Mouse (Mus musculus): Measurements from ENCODE around the gene Gja3. TPM values are rescaled to one million over a fixed set of nuclear protein-coding genes. Genes with fewer than 3 reads are reported as not detected.

Gene Gja3
- 0.05 and 0.09 TPM in 2 replicates for total RNA-seq (2014; rRNA removed)
- polyA plus RNA-seq (2015; fragmentation: Nextera tagmentation; extraction: Ambion mirVana): 0.31 and 0.62 TPM in 2 replicates

DNA sequence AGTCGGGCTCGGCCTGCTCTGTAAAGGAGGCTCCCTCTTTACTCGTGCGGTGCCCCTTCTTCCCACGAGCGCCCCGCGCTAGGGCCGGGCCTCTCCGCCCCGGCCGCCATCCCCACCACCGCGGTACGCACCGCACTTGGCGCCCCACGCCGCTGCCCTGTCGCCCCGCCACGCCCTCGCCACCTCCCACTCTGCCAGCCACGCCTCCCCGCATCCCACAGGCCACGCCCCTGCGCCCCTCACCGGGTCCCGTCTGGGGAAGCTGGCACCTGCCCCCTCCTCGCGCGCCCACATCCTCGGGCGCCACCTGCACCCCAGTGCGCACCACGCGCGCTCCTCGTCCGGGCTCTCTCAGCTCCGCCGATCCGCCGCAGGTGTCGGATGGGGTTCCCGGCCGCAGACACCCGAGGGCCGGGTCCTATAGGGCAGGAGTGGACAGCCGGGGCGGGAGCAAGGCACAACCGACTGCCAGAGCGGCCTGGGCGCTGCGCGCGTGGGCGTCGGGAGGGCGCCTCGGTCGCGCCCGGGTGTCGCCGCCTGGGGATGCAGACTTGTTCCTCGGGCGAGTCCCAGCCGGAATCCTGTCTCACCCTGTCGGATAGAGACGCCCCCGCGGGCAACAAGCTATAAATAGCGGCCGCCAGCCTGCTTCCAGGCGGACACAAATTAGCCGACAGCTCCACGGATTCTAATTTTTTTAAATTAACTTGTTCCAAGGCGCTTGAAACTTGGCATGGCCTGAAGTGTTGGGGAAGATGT is at the start of gene Gja3:
Gja3 (minus strand) TSS at position 538 of the 759 bp plus-strand sequence.
- H3K4me3 ChIP-seq (ENCODE audit: low read depth, low read length): peak within 1 kb of the TSS; percentile 52
- H3K27ac ChIP-seq (ENCODE audit: low read depth, low read length): no peak within 1 kb of the TSS
- no peak for DNase-seq (ENCODE audit: low spot score)
- peaks cover 38% of the 10 kb centered on the region for H3K27me3 ChIP-seq (ENCODE audit: insufficient read depth, low read length)
- H3K4me2 ChIP-seq (ENCODE audit: low read depth, low read length, poor library complexity, severe bottlenecking): peak within 1 kb of the TSS; percentile 92
- H3K36me3 ChIP-seq (ENCODE audit: insufficient read depth, low read length): no peaks in the 10 kb centered on the region
- no peaks in the 10 kb centered on the region for H3K9me3 ChIP-seq (ENCODE audit: low read length)
- WGBS: 2% methylated on average over 63 of the region's 79 CpGs
- TF ChIP-seq CTCF (IDR thresholded peaks at IDR 0.05): no peak
- H3K4me1 ChIP-seq (ENCODE audit: insufficient read depth, low read length): no peaks in the 10 kb centered on the region
- ATAC-seq (ENCODE audit: low FRiP score): peak; percentile 34; the same call in 1 of the 2 replicates
- peak within 1 kb of the TSS; percentile 8; the same call in 1 of the 2 replicates for H3K9ac ChIP-seq (replicated peaks; ENCODE audit: low read length, poor library complexity, severe bottlenecking)

DNA sequence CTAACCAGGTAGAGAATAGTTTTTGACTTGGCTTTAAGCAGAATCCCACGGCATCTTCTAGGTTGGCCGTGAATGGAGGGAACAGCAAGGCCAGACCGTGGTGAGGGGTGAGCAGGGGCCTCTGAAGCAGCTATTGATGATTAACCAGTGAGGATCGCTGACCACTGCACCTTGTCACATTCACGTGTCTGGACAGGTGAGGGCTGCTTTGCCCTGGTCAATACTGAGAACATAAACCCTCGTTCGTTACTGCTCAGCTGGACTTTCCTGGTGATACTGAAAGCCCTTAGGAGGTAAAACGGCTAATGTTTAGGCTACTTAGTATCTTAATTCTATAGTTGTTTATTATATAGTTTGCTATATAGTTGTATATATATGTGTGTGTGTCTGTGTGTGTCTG is 49.2 kb upstream of the Gja3 start:
- Histone ChIP-seq H3K4me2 (ENCODE audit: low read depth, low read length, poor library complexity, severe bottlenecking) (no peak overlapping the region), H3K36me3 (ENCODE audit: insufficient read depth, low read length) (no peaks in the 10 kb centered on the region), H3K4me1 (ENCODE audit: insufficient read depth, low read length) (no peaks in the 10 kb centered on the region), H3K4me3 (ENCODE audit: low read depth, low read length) (no peak overlapping the region), H3K9ac (replicated peaks; ENCODE audit: low read length, poor library complexity, severe bottlenecking) (no peak overlapping the region), H3K9me3 (ENCODE audit: low read length) (no peaks in the 10 kb centered on the region), H3K27me3 (ENCODE audit: insufficient read depth, low read length) (peaks cover 49% of the 10 kb centered on the region), H3K27ac (ENCODE audit: low read depth, low read length) (no peak overlapping the region)
- no peak for TF ChIP-seq CTCF (IDR thresholded peaks at IDR 0.05)
- ATAC-seq (ENCODE audit: low FRiP score): no peak
- DNase-seq (ENCODE audit: low spot score): no peak
- 80% methylated on average over 8 of the region's 8 CpGs for WGBS

- no peak overlapping the region for H3K4me3 ChIP-seq (ENCODE audit: low read depth, low read length)
- no peak overlapping the region for H3K9ac ChIP-seq (replicated peaks; ENCODE audit: low read length, poor library complexity, severe bottlenecking)
- no peak for TF ChIP-seq CTCF (IDR thresholded peaks at IDR 0.05)
- ATAC-seq (ENCODE audit: low FRiP score): no peak
- H3K27ac ChIP-seq (ENCODE audit: low read depth, low read length): no peak overlapping the region
- 41% methylated on average over 11 of the region's 11 CpGs for WGBS
- H3K4me1 ChIP-seq (ENCODE audit: insufficient read depth, low read length): no peaks in the 10 kb centered on the region
- no peaks in the 10 kb centered on the region for H3K36me3 ChIP-seq (ENCODE audit: insufficient read depth, low read length)
- H3K27me3 ChIP-seq (ENCODE audit: insufficient read depth, low read length): peaks cover 49% of the 10 kb centered on the region
- no peak for DNase-seq (ENCODE audit: low spot score)
- H3K4me2 ChIP-seq (ENCODE audit: low read depth, low read length, poor library complexity, severe bottlenecking): no peak overlapping the region
- no peaks in the 10 kb centered on the region for H3K9me3 ChIP-seq (ENCODE audit: low read length)
Measured at GRCm38 (mm10) chr14:57105721-57106120, 47.8 kb upstream of the Gja3 start.

GRCm38 (mm10) chr14:57105111-57105510 is 47.2 kb upstream of the Gja3 start:
- no peak for ATAC-seq (ENCODE audit: low FRiP score)
- no peak overlapping the region for H3K27ac ChIP-seq (ENCODE audit: low read depth, low read length)
- H3K27me3 ChIP-seq (ENCODE audit: insufficient read depth, low read length): peaks cover 49% of the 10 kb centered on the region
- H3K9ac ChIP-seq (replicated peaks; ENCODE audit: low read length, poor library complexity, severe bottlenecking): no peak overlapping the region
- peak overlapping the region; percentile 50 for H3K4me3 ChIP-seq (ENCODE audit: low read depth, low read length)
- H3K4me1 ChIP-seq (ENCODE audit: insufficient read depth, low read length): no peaks in the 10 kb centered on the region
- 13% methylated on average over 14 of the region's 14 CpGs for WGBS
- H3K9me3 ChIP-seq (ENCODE audit: low read length): no peaks in the 10 kb centered on the region
- H3K36me3 ChIP-seq (ENCODE audit: insufficient read depth, low read length): no peaks in the 10 kb centered on the region
- peak overlapping the region; percentile 100 for H3K4me2 ChIP-seq (ENCODE audit: low read depth, low read length, poor library complexity, severe bottlenecking)
- no peak for DNase-seq (ENCODE audit: low spot score)
- TF ChIP-seq CTCF (IDR thresholded peaks at IDR 0.05): no peak

DNA sequence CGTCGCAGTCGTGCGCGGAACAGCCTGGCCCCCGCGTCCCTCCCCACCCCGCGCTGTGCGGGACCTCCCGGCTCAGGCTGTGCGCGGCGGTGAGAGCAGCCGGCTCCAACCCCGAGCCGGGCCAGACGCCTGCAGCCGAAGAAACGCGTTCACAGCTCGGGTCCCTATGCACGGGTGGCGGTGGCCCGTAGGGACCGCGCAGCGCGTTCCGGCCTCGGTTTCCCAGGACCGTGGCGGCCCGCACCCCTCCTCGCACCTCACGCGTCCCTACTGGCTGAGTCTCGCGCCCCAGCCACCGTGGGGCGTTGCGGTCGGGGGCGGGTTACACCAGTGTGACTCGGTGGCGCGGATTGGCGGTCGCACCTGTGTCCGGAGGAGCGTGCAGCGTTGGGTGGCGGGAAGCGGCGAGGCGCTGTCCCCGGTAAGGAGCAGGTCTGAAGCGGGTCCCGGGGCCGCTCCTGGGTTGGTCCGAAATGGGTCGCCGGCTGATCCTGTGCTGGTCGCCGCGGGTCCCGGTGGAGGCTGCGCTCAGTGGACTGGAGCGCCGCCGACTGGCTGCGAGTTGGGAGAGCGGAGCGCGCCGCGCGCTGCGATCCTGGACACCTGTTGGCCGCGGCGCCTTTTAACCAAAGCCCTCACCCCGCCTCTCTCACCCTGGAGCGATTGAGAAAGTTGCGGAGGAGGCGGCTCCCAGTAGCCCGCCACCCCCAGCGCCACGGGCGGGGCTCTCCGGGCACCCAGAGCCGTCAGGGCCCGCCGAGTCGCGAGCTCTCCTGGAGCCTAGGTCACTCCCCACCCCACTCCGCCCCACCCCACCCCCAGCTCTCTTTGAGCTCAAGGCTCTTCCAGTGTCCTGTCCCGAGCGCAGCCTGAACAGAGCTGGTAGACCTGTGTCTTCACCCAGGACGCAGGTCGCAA is 46.5 kb upstream of the Gja3 start, which contains the start of gene Gjb2:
Gjb2 (minus strand) TSS at position 597 of the 918 bp plus-strand sequence.
- peak; percentile 74 for ATAC-seq (ENCODE audit: low FRiP score)
- Histone ChIP-seq H3K27me3 (ENCODE audit: insufficient read depth, low read length) (peaks cover 49% of the 10 kb centered on the region), H3K4me1 (ENCODE audit: insufficient read depth, low read length) (no peaks in the 10 kb centered on the region), H3K4me3 (ENCODE audit: low read depth, low read length) (peak within 1 kb of the TSS; percentile 50), H3K4me2 (ENCODE audit: low read depth, low read length, poor library complexity, severe bottlenecking) (peak within 1 kb of the TSS; percentile 100), H3K9me3 (ENCODE audit: low read length) (no peaks in the 10 kb centered on the region), H3K9ac (replicated peaks; ENCODE audit: low read length, poor library complexity, severe bottlenecking) (peak within 1 kb of the TSS; percentile 48), H3K36me3 (ENCODE audit: insufficient read depth, low read length) (no peaks in the 10 kb centered on the region), H3K27ac (ENCODE audit: low read depth, low read length) (no peak within 1 kb of the TSS)
- TF ChIP-seq CTCF (IDR thresholded peaks at IDR 0.05): peak; percentile 38
- peak; percentile 28 for DNase-seq (ENCODE audit: low spot score)
- WGBS: under 1% methylated on average over 92 of the region's 101 CpGs

Data from midbrain, postnatal 0 days (tissue).